Mouse (Mus musculus) CH12.LX (cell line): ENCODE data around the gene Itgb1bp1. TPM values are rescaled to one million over a fixed set of nuclear protein-coding genes. Genes with fewer than 3 reads are reported as not detected.

Source experiments
- DNase-seq: peaks from one replicate; pipeline ENCODE4 v3.0.0-alpha.2; 2013; ENCODE audit errors: extremely low read depth
- H3K27ac ChIP-seq: 2 replicates; pipeline ENCODE4 v1.5.1; 2012; ENCODE audit warnings: low read depth, mild to moderate bottlenecking, control low read depth, moderate library complexity; ENCODE audit not compliant: insufficient read depth
- H3K27me3 ChIP-seq: replicated peaks from 2 replicates; pipeline ENCODE3; 2012; ENCODE audit warnings: inconsistent platforms
- H3K36me3 ChIP-seq, 2 experiments: replicated peaks in 1 of 2; 2 replicates each; pipeline versions ENCODE3 to v1.6.1; 2012; ENCODE audit warnings: inconsistent platforms in 1 of 2, low read length in 1 of 2, mild to moderate bottlenecking in 1 of 2, mixed read lengths in 1 of 2, moderate library complexity in 1 of 2; ENCODE audit not compliant: control insufficient read depth in 1 of 2, insufficient read depth in 1 of 2
- H3K4me1 ChIP-seq, 2 experiments: 2 replicates each; pipeline ENCODE4 v1.6.1; 2012; ENCODE audit warnings: inconsistent platforms in 1 of 2, moderate library complexity in 1 of 2; ENCODE audit not compliant: insufficient read depth in 2 of 2, control insufficient read depth in 1 of 2
- H3K4me2 ChIP-seq: 2 replicates; pipeline ENCODE4 v1.6.1; 2012; ENCODE audit warnings: low read depth, mild to moderate bottlenecking, control low read depth; ENCODE audit not compliant: poor library complexity, insufficient read depth, severe bottlenecking
- H3K4me3 ChIP-seq, 3 experiments: fragments of 150-350 bp in 1 of 3; sonication (generic) in 1 of 3; replicated peaks in 1 of 3; 2 replicates each; pipeline versions ENCODE3 to v1.5.1; 2011 to 2012; ENCODE audit warnings: low read depth in 2 of 3, low read length in 2 of 3, mild to moderate bottlenecking in 2 of 3, moderate library complexity in 2 of 3, control low read depth in 1 of 3, improper control_type of control experiment in 1 of 3, inconsistent platforms in 1 of 3, mixed read lengths in 1 of 3; ENCODE audit not compliant: poor library complexity in 1 of 3
- H3K79me2 ChIP-seq: replicated peaks from 2 replicates; pipeline ENCODE4 v1.6.1; 2012; ENCODE audit warnings: mild to moderate bottlenecking, moderate library complexity; ENCODE audit not compliant: control insufficient read depth, poor library complexity, insufficient read depth, severe bottlenecking; ENCODE audit errors: extremely low read depth
- H3K9ac ChIP-seq: 2 replicates; pipeline ENCODE4 v1.6.1; 2012; ENCODE audit warnings: low read depth, mild to moderate bottlenecking, control low read depth, moderate library complexity; ENCODE audit not compliant: insufficient read depth
- H3K9me3 ChIP-seq: replicated peaks from 2 replicates; pipeline ENCODE3; 2012; ENCODE audit warnings: low read length, inconsistent platforms, mixed read lengths
- CHD1 ChIP-seq: IDR thresholded peaks from 2 replicates; pipeline ENCODE4 v1.6.1; 2012; ENCODE audit warnings: low read depth, low read length, improper control_type of control experiment, inconsistent platforms
- CHD2 ChIP-seq: IDR thresholded peaks from 2 replicates; pipeline ENCODE4 v1.6.1; 2011; ENCODE audit warnings: low read length, improper control_type of control experiment
- CTCF ChIP-seq, 2 experiments: IDR thresholded peaks in 1 of 2; conservative IDR thresholded peaks in 1 of 2; 2 replicates each; pipeline ENCODE4 v1.5.1; 2011 to 2012; ENCODE audit warnings: low read depth in 2 of 2, low read length in 2 of 2, improper control_type of control experiment in 1 of 2, inconsistent platforms in 1 of 2, mild to moderate bottlenecking in 1 of 2, moderate library complexity in 1 of 2
- ELF1 ChIP-seq: IDR thresholded peaks from 2 replicates; pipeline ENCODE4 v1.6.1; 2014; ENCODE audit warnings: low read depth, mild to moderate bottlenecking, inconsistent platforms, low read length, improper control_type of control experiment
- ETS1 ChIP-seq: conservative IDR thresholded peaks from 2 replicates; pipeline ENCODE4 v1.6.1; 2012; ENCODE audit warnings: low read depth, mild to moderate bottlenecking, inconsistent platforms, low read length, improper control_type of control experiment, moderate library complexity
- HCFC1 ChIP-seq: IDR thresholded peaks from 2 replicates; pipeline ENCODE4 v1.6.1; 2012; ENCODE audit warnings: low read depth, mild to moderate bottlenecking, inconsistent platforms, low read length, improper control_type of control experiment
- JUN ChIP-seq: IDR thresholded peaks from 2 replicates; pipeline ENCODE4 v1.6.1; 2011; ENCODE audit warnings: low read depth, mild to moderate bottlenecking, low read length, improper control_type of control experiment, moderate library complexity; ENCODE audit not compliant: insufficient read depth
- JUND ChIP-seq: conservative IDR thresholded peaks from 2 replicates; pipeline ENCODE4 v1.6.1; 2011; ENCODE audit warnings: low read depth, low read length, improper control_type of control experiment
- KAT2A ChIP-seq: IDR thresholded peaks from 2 replicates; pipeline ENCODE4 v1.6.1; 2012; ENCODE audit warnings: low read length, improper control_type of control experiment, inconsistent platforms; ENCODE audit not compliant: insufficient replicate concordance
- MAFK ChIP-seq: IDR thresholded peaks from 2 replicates; pipeline ENCODE4 v1.6.1; 2011; ENCODE audit warnings: low read length, improper control_type of control experiment; ENCODE audit not compliant: insufficient replicate concordance
- MAZ ChIP-seq: IDR thresholded peaks from 2 replicates; pipeline ENCODE4 v1.6.1; 2012; ENCODE audit warnings: low read depth, mild to moderate bottlenecking, inconsistent platforms, low read length, improper control_type of control experiment, moderate library complexity
- MXI1 ChIP-seq: IDR thresholded peaks from 2 replicates; pipeline ENCODE4 v1.6.1; 2011; ENCODE audit warnings: mild to moderate bottlenecking, low read depth, low read length, improper control_type of control experiment
- MYC ChIP-seq: IDR thresholded peaks from 2 replicates; pipeline ENCODE4 v1.6.1; 2011; ENCODE audit warnings: low read depth, mild to moderate bottlenecking, improper control_type of control experiment, low read length
- NELFE ChIP-seq: IDR thresholded peaks from 2 replicates; pipeline ENCODE4 v1.6.1; 2011; ENCODE audit warnings: low read depth, low read length, improper control_type of control experiment
- POLR2A ChIP-seq: IDR thresholded peaks from 2 replicates; pipeline ENCODE4 v1.6.1; 2011; ENCODE audit warnings: low read depth, mild to moderate bottlenecking, improper control_type of control experiment, low read length
- RCOR1 ChIP-seq: conservative IDR thresholded peaks from 2 replicates; pipeline ENCODE4 v1.6.1; 2012; ENCODE audit warnings: low read depth, mild to moderate bottlenecking, inconsistent platforms, low read length, improper control_type of control experiment
- SIN3A ChIP-seq: IDR thresholded peaks from 2 replicates; pipeline ENCODE4 v1.6.1; 2012; ENCODE audit warnings: low read length, improper control_type of control experiment, inconsistent platforms
- SMC3 ChIP-seq: IDR thresholded peaks from 2 replicates; pipeline ENCODE4 v1.6.1; 2011; ENCODE audit warnings: low read depth, low read length, improper control_type of control experiment
- TBP ChIP-seq: conservative IDR thresholded peaks from 2 replicates; pipeline ENCODE4 v1.6.1; 2011; ENCODE audit warnings: low read depth, low read length, improper control_type of control experiment
- TCF12 ChIP-seq: IDR thresholded peaks from 2 replicates; pipeline ENCODE4 v1.6.1; 2014; ENCODE audit warnings: low read depth, mild to moderate bottlenecking, inconsistent platforms, low read length, improper control_type of control experiment
- UBTF ChIP-seq: IDR thresholded peaks from 2 replicates; pipeline ENCODE4 v1.6.1; 2012; ENCODE audit warnings: low read depth, mild to moderate bottlenecking, inconsistent platforms, low read length, improper control_type of control experiment, moderate library complexity
- ZC3H11A ChIP-seq: IDR thresholded peaks from 2 replicates; pipeline ENCODE4 v1.6.1; 2012; ENCODE audit warnings: low read depth, mild to moderate bottlenecking, inconsistent platforms, low read length, improper control_type of control experiment
- ZKSCAN1 ChIP-seq: IDR thresholded peaks from 2 replicates; pipeline ENCODE4 v1.6.1; 2012; ENCODE audit warnings: low read depth, inconsistent platforms, low read length, improper control_type of control experiment, borderline replicate concordance
- ZNF384 ChIP-seq: IDR thresholded peaks from 2 replicates; pipeline ENCODE4 v1.6.1; 2012; ENCODE audit warnings: low read depth, low read length, improper control_type of control experiment, inconsistent platforms
- dilution Hi-C: fragments of 300-500 bp; cut with MboI; formaldehyde crosslinking; loops from 2 replicates; pipeline ENCODE4 v1.14.3; 2020; ENCODE audit warnings: low sequenced_read_pairs; ENCODE audit not compliant: extremely low pct_unique_long_range_greater_than_20kb, extremely low pct_ligation_motif_present
- in situ Hi-C: fragments of 300-500 bp; cut with MboI; formaldehyde crosslinking; loops from 3 replicates; pipeline ENCODE4 v1.14.3; 2019; ENCODE audit warnings: low sequenced_read_pairs, low pct_ligation_motif_present, low pct_unique_long_range_greater_than_20kb, mixed read lengths
- polyA plus RNA-seq: library from polyadenylated mRNA; unstranded; fragments of >175 nt; gene quantifications from 2 replicates; pipeline ENCODE4 v1.2.1, GENCODE M21; 2012; ENCODE audit warnings: low read depth; ENCODE audit not compliant: insufficient read length
- total RNA-seq, 2 experiments: library from RNA; depleted of rRNA; stranded (reverse); fragments of 300-350 nt in 1 of 2; fragments of >200 nt in 1 of 2; gene quantifications; 2 replicates each; pipeline ENCODE4 v1.2.3; 2012 to 2014

The Itgb1bp1 gene
- total and polyA plus RNA-seq, 3 experiments, result 37.7 to 77.5 (median 57.9) TPM

GRCm38 (mm10) chr12:21301324-21301723 lies 15.2 kb upstream of the Itgb1bp1 start (continued):
- no peak for TF ChIP-seq RCOR1

GRCm38 (mm10) chr12:21298856-21299255 lies 12.8 kb upstream of the Itgb1bp1 start:
- in situ Hi-C loops, result loop anchor here (25.0 kb wide), 1 partner anchor 313 kb away; no protein-coding TSS in a partner anchor
- Histone ChIP-seq H3K27me3 (no peaks in the 10 kb centered on the region), H3K9ac (no peak overlapping the region), H3K79me2 (no peaks in the 10 kb centered on the region), H3K4me2 (no peak overlapping the region), H3K9me3 (no peaks in the 10 kb centered on the region), H3K4me3 (no peak overlapping the region), H3K36me3 (peaks cover 75 to 89% of the 10 kb centered on the region in 2 experiments), H3K4me1 (no peaks in the 10 kb centered on the region), H3K27ac (no peak overlapping the region)
- DNase-seq, result no peak
- dilution Hi-C loops, result no loop called here
- no peak for TF ChIP-seq CHD2
- no peak for TF ChIP-seq MYC
- no peak for TF ChIP-seq MAFK
- no peak for TF ChIP-seq ZNF384
- no peak for TF ChIP-seq CHD1
- no peak for TF ChIP-seq NELFE
- TF ChIP-seq ETS1, result no peak
- no peak for TF ChIP-seq JUN
- TF ChIP-seq POLR2A, result no peak
- no peak for TF ChIP-seq CTCF (conservative IDR thresholded peaks at IDR 0.05 in 1 of 2, IDR thresholded peaks at IDR 0.05 in 1 of 2; ENCODE audit: low read depth in 2 of 2, low read length in 2 of 2)
- no peak for TF ChIP-seq ZKSCAN1
- no peak for TF ChIP-seq HCFC1
- no peak for TF ChIP-seq SMC3
- TF ChIP-seq RCOR1, result no peak
- TF ChIP-seq SIN3A, result no peak
- TF ChIP-seq UBTF, result no peak
- TF ChIP-seq JUND, result no peak
- no peak for TF ChIP-seq MXI1
- no peak for TF ChIP-seq KAT2A
- TF ChIP-seq ZC3H11A, result no peak

- Histone ChIP-seq H3K4me3 (no peak overlapping the region), H3K9ac (no peak overlapping the region), H3K4me2 (no peak overlapping the region), H3K79me2 (peaks cover 38% of the 10 kb centered on the region), H3K27me3 (no peaks in the 10 kb centered on the region), H3K9me3 (no peaks in the 10 kb centered on the region), H3K4me1 (peaks cover 6 to 17% of the 10 kb centered on the region in 2 experiments; a peak in 3 of 4 replicates), H3K27ac (no peak overlapping the region), H3K36me3 (peaks cover 40 to 66% of the 10 kb centered on the region in 2 experiments)
- dilution Hi-C loops, result no loop called here
- no peak for TF ChIP-seq JUN
- no peak for TF ChIP-seq ELF1
- TF ChIP-seq MAZ, result no peak
- no peak for TF ChIP-seq TCF12
- TF ChIP-seq TBP, result no peak
- no peak for TF ChIP-seq HCFC1
- TF ChIP-seq CHD1, result no peak
- in situ Hi-C loops, result loop anchor here (25.0 kb wide), 1 partner anchor 323 kb away; no protein-coding TSS in a partner anchor
- no peak for DNase-seq
Observed at GRCm38 (mm10) chr12:21289651-21290050, 3.6 kb upstream of the Itgb1bp1 start.
